Mouse (Mus musculus) stomach, embryonic 15.5 days (tissue): ENCODE measurements around the gene Zfp239. TPM values are rescaled to one million over a fixed set of nuclear protein-coding genes. Genes with fewer than 3 reads are reported as not detected.

Source experiments
- ATAC-seq: fragments of 200-750 bp; cut with Nextera tagmentation; 2 replicates; pipeline ENCODE4 v1.8.0; 2017; ENCODE audit warnings: low read depth, moderate number of reproducible peaks, moderate TSS enrichment; ENCODE audit not compliant: insufficient read depth, low FRiP score
- H3K27ac ChIP-seq: fragments of 300-500 bp; sonication (generic); 2 replicates; pipeline ENCODE4 v1.5.1; 2015; ENCODE audit warnings: mild to moderate bottlenecking, inconsistent platforms
- H3K27me3 ChIP-seq: fragments of 300-500 bp; sonication (generic); replicated peaks from 2 replicates; pipeline ENCODE4 v1.6.1; 2015; ENCODE audit warnings: inconsistent platforms
- H3K36me3 ChIP-seq: fragments of 300-500 bp; sonication (generic); 2 replicates; pipeline ENCODE4 v1.6.1; 2015; ENCODE audit warnings: inconsistent platforms
- H3K4me1 ChIP-seq: fragments of 300-500 bp; sonication (generic); 2 replicates; pipeline ENCODE4 v1.6.1; 2015; ENCODE audit warnings: inconsistent platforms
- H3K4me2 ChIP-seq: fragments of 300-500 bp; sonication (generic); 2 replicates; pipeline ENCODE4 v1.6.1; 2015; ENCODE audit warnings: mild to moderate bottlenecking, inconsistent platforms
- H3K4me3 ChIP-seq: fragments of 300-500 bp; sonication (generic); replicated peaks from 2 replicates; pipeline ENCODE4 v1.5.1; 2015; ENCODE audit warnings: inconsistent platforms
- H3K9ac ChIP-seq: fragments of 300-500 bp; sonication (generic); 2 replicates; pipeline ENCODE4 v1.6.1; 2015; ENCODE audit warnings: inconsistent platforms
- H3K9me3 ChIP-seq: fragments of 300-500 bp; sonication (generic); 2 replicates; pipeline ENCODE4 v1.6.1; 2016; ENCODE audit warnings: inconsistent platforms
- WGBS: fragments of 180-500 bp; shearing (Covaris S2); methylation state at CpG from one replicate; pipeline ENCODE4 v1.1.7; 2015; 5-methylcytosine and 5-hydroxymethylcytosine counted together
- polyA plus RNA-seq: library from polyadenylated mRNA; unstranded; fragments of >200 nt; fragmentation: Nextera tagmentation; extraction: Ambion mirVana; gene quantifications from 2 replicates; pipeline ENCODE4 v1.2.1, GENCODE M21; 2015

Gene Zfp239
- polyA plus RNA-seq, 1 experiment from 2014 or later = 6.4 TPM

DNA sequence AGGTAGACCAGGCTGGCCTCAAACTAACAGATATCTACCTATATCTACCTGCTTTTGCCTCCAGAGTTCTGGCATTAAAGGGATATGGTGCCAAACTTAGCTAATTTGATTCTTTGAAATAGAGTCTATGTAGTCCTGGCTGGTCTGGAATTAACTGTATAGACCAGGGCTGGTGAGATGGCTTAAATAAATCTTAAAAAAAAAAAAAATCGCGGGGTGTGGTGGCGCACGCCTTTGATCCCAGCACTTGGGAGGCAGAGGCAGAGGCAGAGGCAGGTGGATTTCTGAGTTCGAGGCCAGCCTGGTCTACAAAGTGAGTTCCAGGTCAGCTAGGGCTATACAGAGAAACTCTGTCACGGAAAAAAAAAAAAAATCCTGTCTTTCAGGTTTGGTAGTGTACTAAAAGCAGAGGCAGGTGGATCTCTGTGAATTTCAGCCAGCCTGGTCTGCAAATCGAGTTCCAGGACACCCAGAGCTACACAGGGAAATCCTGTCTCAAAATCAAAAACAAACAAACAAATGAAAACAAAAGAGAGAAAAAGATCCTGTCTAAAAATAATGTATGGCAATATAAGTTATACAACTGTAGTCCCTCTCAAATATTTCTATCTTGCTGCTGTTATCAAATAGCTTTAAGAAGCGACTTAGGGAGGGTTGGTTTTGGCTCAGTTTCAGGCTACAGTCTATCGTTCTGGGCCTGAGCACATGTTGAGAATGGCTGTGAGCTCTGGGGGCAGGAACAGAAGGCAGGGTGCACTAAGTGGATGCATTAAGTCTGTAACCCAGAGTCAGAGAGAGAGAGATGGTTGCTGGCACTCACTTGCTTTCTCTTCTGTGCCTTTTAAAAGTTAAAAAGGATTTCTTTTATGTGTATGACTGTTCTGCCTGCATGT is 39.9 kb downstream of the Zfp239 start:
- H3K9ac ChIP-seq = no peak overlapping the region
- H3K27me3 ChIP-seq = no peaks in the 10 kb centered on the region
- no peaks in the 10 kb centered on the region for H3K36me3 ChIP-seq
- H3K27ac ChIP-seq = no peak overlapping the region
- H3K4me1 ChIP-seq = peaks cover 6% of the 10 kb centered on the region; the same call in 1 of the 2 replicates
- no peak overlapping the region for H3K4me2 ChIP-seq
- no peak overlapping the region for H3K4me3 ChIP-seq
- no peaks in the 10 kb centered on the region for H3K9me3 ChIP-seq
- WGBS = 67% methylated on average over 9 of the region's 9 CpGs
- ATAC-seq = no peak

DNA sequence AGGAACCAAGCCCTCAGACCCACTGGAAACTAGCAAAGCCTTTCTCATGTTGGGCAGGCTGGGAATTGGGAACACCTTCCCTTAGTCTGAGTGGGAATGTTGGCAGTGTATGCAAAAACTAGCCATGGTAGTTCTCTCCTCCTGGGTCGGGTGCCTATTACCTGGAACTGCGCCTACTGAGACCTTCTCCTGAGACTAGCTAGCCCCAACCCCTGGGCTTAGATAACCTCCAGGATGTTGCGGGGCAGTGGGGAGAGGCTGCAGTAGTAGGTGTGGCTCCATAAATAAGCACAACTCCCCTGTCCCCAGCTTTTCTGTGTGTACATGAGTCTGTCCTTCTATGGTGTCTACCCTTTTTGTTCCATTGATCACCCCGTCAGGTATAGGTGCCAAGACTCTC is 40.7 kb downstream of the Zfp239 start:
- H3K27ac ChIP-seq = no peak overlapping the region
- WGBS = 75% methylated on average over 4 of the region's 4 CpGs
- no peaks in the 10 kb centered on the region for H3K36me3 ChIP-seq
- H3K27me3 ChIP-seq = no peaks in the 10 kb centered on the region
- H3K4me2 ChIP-seq = no peak overlapping the region
- ATAC-seq = no peak
- no peaks in the 10 kb centered on the region for H3K9me3 ChIP-seq
- H3K9ac ChIP-seq = no peak overlapping the region
- peaks cover 6% of the 10 kb centered on the region; the same call in 1 of the 2 replicates for H3K4me1 ChIP-seq
- no peak overlapping the region for H3K4me3 ChIP-seq

DNA sequence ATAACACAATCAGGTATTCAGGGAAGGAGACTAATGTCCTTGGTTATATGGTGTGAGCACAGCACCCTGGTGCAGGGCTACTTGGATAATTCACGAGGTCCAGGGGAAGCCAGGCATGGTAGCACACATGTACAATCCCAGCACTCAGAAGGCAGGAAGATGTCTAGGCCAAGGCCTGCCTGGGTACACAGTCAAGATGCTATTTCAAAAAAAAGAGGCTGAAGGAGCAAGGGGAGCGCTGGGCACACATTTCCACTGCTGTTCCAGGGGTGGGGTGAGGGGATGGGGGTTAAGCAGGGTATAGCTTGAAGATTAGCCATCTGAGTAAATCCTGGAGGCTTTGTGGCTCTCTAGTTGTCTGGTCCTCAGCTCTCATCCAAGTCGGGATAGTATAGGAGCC is 41.9 kb downstream of the Zfp239 start:
- Histone ChIP-seq H3K4me2 (no peak overlapping the region), H3K36me3 (no peaks in the 10 kb centered on the region), H3K27ac (no peak overlapping the region), H3K27me3 (no peaks in the 10 kb centered on the region), H3K9ac (no peak overlapping the region), H3K9me3 (no peaks in the 10 kb centered on the region), H3K4me1 (peaks cover 6% of the 10 kb centered on the region; the same call in 1 of the 2 replicates), H3K4me3 (no peak overlapping the region)
- 76% methylated on average over 3 of the region's 3 CpGs for WGBS
- no peak for ATAC-seq

DNA sequence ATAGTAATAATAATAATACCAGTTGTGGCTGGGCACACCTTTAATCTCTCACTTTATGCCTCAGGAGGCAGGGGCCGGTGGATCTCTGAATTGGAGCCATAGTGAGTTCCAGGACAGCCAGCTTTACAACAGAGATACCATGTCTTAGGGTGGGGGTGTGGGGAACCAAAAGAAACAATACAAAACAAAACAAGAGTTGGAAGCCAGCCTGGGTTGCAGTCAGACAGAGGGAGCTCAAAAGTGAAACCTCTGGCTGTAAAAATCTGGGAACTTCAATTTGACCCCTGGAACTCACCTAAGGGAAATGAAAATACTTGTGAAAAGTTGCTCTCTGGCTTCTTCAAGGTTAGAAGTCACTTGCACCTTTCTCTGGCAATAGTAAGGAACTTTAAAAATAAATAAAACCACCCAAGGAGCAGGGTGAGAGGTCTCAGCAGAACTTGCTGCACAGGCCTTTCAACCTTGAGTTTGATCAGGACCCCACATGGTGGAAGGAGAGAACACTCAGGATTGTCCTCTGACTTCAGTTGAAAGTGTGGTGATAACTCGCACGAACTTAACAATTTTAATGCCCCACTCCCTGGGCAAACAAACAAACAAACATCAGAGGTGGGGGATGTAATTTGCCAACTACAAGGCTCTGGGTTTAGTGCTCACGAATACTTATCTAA is 43.5 kb downstream of the Zfp239 start:
- ATAC-seq = no peak
- no peaks in the 10 kb centered on the region for H3K9me3 ChIP-seq
- no peaks in the 10 kb centered on the region for H3K27me3 ChIP-seq
- H3K36me3 ChIP-seq = no peaks in the 10 kb centered on the region
- 18% methylated on average over 4 of the region's 4 CpGs for WGBS
- peak overlapping the region; percentile 47 for H3K4me2 ChIP-seq
- peak overlapping the region; percentile 83 for H3K27ac ChIP-seq
- peak overlapping the region; percentile 99 for H3K4me3 ChIP-seq
- no peak overlapping the region for H3K9ac ChIP-seq
- H3K4me1 ChIP-seq = peaks cover 20% of the 10 kb centered on the region

DNA sequence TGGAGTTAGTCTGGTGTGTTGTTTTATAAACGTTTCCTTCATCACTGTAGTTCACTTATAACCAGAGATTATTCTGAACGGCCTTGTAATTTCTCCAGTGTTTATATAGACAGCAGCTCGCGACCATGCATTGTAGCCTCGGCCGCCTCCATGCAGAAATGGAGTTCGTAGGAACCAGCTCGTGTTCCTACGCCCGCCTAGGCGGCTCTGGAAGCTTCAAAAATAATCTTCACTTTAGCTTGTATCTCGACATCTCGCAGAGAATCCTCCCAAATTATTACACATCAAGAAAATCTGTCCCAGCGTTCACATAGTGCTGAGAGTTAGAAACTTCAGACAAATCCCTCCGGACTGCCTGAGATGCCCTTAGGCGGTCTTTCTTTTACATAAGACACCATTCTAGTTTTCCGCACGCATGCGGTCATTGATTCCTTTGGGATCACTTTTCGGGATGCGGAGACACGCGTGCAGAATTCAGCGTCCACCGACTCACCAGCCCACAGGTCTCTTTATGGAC is 44.2 kb downstream of the Zfp239 start:
- WGBS = under 1% methylated on average over 25 of the region's 25 CpGs
- Histone ChIP-seq H3K27ac (peak overlapping the region; percentile 83), H3K4me2 (peak overlapping the region; percentile 47), H3K4me1 (peaks cover 20% of the 10 kb centered on the region), H3K36me3 (no peaks in the 10 kb centered on the region), H3K27me3 (no peaks in the 10 kb centered on the region), H3K9ac (peak overlapping the region; percentile 4; the same call in 1 of the 2 replicates), H3K4me3 (peak overlapping the region; percentile 99), H3K9me3 (no peaks in the 10 kb centered on the region)
- peak; percentile 1; the same call in 1 of the 2 replicates for ATAC-seq

- H3K4me1 ChIP-seq = peaks cover 20% of the 10 kb centered on the region
Observed at GRCm38 (mm10) chr6:117906590-117907271, 44.8 kb downstream of the Zfp239 start.

GRCm38 (mm10) chr6:117907301-117907978 is 45.5 kb downstream of the Zfp239 start:
- H3K27ac ChIP-seq = peak overlapping the region; percentile 99
- H3K27me3 ChIP-seq = no peaks in the 10 kb centered on the region
- H3K4me1 ChIP-seq = peaks cover 20% of the 10 kb centered on the region
- no peaks in the 10 kb centered on the region for H3K36me3 ChIP-seq
- peak overlapping the region; percentile 99 for H3K9ac ChIP-seq
- ATAC-seq = peak; percentile 79
- WGBS = under 1% methylated on average over 61 of the region's 77 CpGs
- H3K9me3 ChIP-seq = no peaks in the 10 kb centered on the region
- peak overlapping the region; percentile 69 for H3K4me2 ChIP-seq
- peak overlapping the region; percentile 99 for H3K4me3 ChIP-seq

More at GRCm38 (mm10) chr6:117906590-117907271, 44.8 kb downstream of the Zfp239 start:
- Histone ChIP-seq H3K9ac (peak overlapping the region; percentile 99), H3K27ac (peak overlapping the region; percentile 99), H3K9me3 (no peaks in the 10 kb centered on the region), H3K27me3 (no peaks in the 10 kb centered on the region), H3K4me2 (peak overlapping the region; percentile 69), H3K4me3 (peak overlapping the region; percentile 99), H3K36me3 (no peaks in the 10 kb centered on the region)
- ATAC-seq = peak; percentile 95
- WGBS = under 1% methylated on average over 65 of the region's 68 CpGs

DNA sequence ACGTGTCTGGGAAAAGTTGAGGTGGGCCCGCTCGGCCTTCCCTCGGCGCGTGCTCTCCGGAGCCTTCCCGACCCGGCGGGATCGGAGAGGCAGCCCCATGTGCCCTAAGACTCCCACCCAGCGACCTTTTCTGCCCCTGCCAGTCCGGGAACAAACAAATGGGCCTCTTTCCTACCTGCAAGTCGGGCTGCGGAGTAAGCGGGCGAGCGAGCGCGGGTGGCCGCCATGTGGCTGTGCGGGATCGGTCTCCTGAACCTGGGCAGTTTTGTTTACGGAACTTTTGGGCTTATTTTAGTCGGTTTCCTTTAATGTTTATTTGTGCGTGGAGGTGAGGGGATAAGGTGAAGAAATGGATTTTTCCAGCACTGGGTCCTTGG is 46.1 kb downstream of the Zfp239 start:
- Histone ChIP-seq H3K9me3 (no peaks in the 10 kb centered on the region), H3K4me3 (peak overlapping the region; percentile 99), H3K4me2 (peak overlapping the region; percentile 69), H3K4me1 (peaks cover 20% of the 10 kb centered on the region), H3K36me3 (no peaks in the 10 kb centered on the region), H3K27me3 (no peaks in the 10 kb centered on the region), H3K27ac (peak overlapping the region; percentile 99), H3K9ac (peak overlapping the region; percentile 99)
- ATAC-seq = no peak
- WGBS = under 1% methylated on average over 26 of the region's 26 CpGs

DNA sequence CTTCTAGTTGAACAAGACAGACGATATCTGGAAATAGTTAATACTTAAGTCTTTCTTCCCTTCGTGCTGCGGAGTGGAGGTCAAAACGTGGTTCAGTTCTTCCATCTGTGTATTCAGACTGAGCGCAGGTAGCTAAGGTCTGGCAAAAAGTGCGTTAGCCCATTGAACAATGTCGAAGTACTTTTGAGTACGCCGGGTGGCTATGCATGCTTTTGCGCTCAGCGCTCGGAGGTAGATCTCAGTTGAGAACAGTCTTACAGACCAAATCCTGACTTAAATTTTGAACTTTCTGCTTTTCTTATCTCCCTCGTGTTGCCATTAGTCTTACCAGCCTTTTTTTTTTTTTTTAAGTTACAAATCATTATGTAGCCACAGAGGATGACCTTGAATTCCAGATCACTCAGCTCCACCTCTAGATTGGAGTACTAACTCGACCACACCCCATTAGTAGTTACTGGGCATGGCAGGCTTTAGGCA is 46.6 kb downstream of the Zfp239 start:
- Histone ChIP-seq H3K36me3 (no peaks in the 10 kb centered on the region), H3K4me1 (peaks cover 20% of the 10 kb centered on the region), H3K9me3 (no peaks in the 10 kb centered on the region), H3K4me2 (peak overlapping the region; percentile 69), H3K27me3 (no peaks in the 10 kb centered on the region), H3K4me3 (peak overlapping the region; percentile 99), H3K9ac (peak overlapping the region; percentile 99), H3K27ac (peak overlapping the region; percentile 99)
- no peak for ATAC-seq
- WGBS = under 1% methylated on average over 14 of the region's 14 CpGs

- no peaks in the 10 kb centered on the region for H3K36me3 ChIP-seq
- no peaks in the 10 kb centered on the region for H3K9me3 ChIP-seq
- H3K4me1 ChIP-seq = peaks cover 19% of the 10 kb centered on the region
- ATAC-seq = no peak
- H3K9ac ChIP-seq = no peak overlapping the region
- no peak overlapping the region for H3K27ac ChIP-seq
- WGBS = 79% methylated on average over 6 of the region's 6 CpGs
- no peaks in the 10 kb centered on the region for H3K27me3 ChIP-seq
- peak overlapping the region; percentile 99; the same call in 1 of the 2 replicates for H3K4me3 ChIP-seq
- H3K4me2 ChIP-seq = peak overlapping the region; percentile 69
Observed at GRCm38 (mm10) chr6:117910120-117910661, 48.3 kb downstream of the Zfp239 start.

GRCm38 (mm10) chr6:117914541-117914940 is 52.6 kb downstream of the Zfp239 start:
- H3K9me3 ChIP-seq = no peaks in the 10 kb centered on the region
- no peak overlapping the region for H3K4me2 ChIP-seq
- H3K36me3 ChIP-seq = no peaks in the 10 kb centered on the region
- H3K27me3 ChIP-seq = no peaks in the 10 kb centered on the region
- H3K4me1 ChIP-seq = peaks cover 21% of the 10 kb centered on the region
- H3K27ac ChIP-seq = no peak overlapping the region
- no peak overlapping the region for H3K9ac ChIP-seq
- H3K4me3 ChIP-seq = no peak overlapping the region
- ATAC-seq = no peak
